Mouse (Mus musculus) T-helper 17 cell (primary cell): ENCODE results near the gene Asb6.

ENCODE experiments used
- in situ Hi-C, 2 experiments: fragments of 300-600 bp; cut with MboI, MseI; formaldehyde crosslinking; loops; 1 replicate in 1 of 2; 2 replicates in 1 of 2; pipeline ENCODE4 v1.15.1; 2025; ENCODE audit warnings: high pct_unique_total_duplicates in 2 of 2

Gene Asb6

GRCm38 (mm10) chr2:30834373-30835022 lies 4.4 kb upstream of the Asb6 start, which contains the start of gene Prrx2:
Prrx2 (plus strand) TSS chr2:30834972.
- in situ Hi-C loops = no loop called here

DNA sequence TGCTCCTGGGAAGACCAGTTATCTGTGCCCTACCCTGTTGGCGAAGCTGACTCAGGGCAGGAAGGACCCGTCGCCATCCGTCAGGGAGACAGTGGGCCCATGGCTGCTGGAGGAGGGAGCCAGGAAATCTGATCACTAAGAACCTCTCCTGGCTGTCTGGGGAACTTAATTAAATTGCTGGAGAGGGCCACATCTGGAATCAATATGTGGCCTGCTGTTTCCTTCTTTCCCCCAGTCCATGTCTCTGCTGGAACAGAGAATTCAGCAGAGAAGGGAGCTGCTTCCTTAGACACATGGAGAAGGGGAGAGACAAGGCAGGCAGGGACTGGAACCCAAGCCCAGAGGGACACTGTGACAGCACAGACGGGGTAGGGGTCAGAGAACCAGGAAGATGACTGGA lies 3.5 kb upstream of the Asb6 start:
- in situ Hi-C loops = no loop called here

- in situ Hi-C loops = loop anchor here in 1 of 2 experiments (5.0 to 10.0 kb wide), 2 partner anchors 103 to 765 kb away; no protein-coding TSS in a partner anchor
Observed at GRCm38 (mm10) chr2:30829315-30829714, 818 bp downstream of the Asb6 start.

DNA sequence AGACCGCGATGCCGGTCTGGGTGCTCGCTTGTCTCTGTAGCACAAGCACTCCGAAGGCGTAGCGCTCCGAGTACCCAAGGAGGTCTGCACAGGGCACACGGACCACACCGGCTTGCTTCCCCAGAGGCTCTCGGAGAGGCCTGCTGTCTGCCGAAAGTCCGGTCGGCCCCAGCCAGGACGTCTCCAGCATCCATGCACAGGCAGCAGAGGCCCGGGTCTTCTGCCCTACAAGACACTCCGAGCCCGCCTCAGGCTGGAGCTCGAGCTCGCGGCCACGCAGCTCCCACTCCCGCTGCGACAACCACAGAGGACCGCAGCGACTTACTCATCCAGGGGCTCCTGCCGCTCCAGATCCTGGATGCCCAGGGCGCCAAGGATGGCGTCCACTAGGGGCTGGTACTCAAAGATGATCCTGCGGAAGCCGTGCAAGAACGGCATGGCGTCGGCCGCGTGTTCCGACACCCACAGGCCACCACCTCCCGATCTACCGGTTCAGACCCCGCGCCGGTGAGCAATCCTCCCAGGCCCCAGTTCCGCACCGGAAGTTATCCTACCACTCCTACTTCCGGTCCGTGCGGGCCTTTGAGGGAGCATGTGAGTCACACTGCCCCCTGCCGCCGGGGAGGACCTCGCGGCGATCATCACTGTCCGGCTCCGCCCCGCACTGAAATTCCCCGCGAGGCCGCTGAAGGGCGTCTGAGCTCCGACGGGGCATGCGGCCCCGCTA lies 2.2 kb downstream of the Asb6 start:
- in situ Hi-C loops = loop anchor here in 1 of 2 experiments (5.0 to 10.0 kb wide), 2 partner anchors 104 to 763 kb away; no protein-coding TSS in a partner anchor

GRCm38 (mm10) chr2:30826825-30827748 lies 3.0 kb downstream of the Asb6 start:
- in situ Hi-C loops = loop anchor here in 1 of 2 experiments (5.0 to 10.0 kb wide), 2 partner anchors 105 to 762 kb away; no protein-coding TSS in a partner anchor

DNA sequence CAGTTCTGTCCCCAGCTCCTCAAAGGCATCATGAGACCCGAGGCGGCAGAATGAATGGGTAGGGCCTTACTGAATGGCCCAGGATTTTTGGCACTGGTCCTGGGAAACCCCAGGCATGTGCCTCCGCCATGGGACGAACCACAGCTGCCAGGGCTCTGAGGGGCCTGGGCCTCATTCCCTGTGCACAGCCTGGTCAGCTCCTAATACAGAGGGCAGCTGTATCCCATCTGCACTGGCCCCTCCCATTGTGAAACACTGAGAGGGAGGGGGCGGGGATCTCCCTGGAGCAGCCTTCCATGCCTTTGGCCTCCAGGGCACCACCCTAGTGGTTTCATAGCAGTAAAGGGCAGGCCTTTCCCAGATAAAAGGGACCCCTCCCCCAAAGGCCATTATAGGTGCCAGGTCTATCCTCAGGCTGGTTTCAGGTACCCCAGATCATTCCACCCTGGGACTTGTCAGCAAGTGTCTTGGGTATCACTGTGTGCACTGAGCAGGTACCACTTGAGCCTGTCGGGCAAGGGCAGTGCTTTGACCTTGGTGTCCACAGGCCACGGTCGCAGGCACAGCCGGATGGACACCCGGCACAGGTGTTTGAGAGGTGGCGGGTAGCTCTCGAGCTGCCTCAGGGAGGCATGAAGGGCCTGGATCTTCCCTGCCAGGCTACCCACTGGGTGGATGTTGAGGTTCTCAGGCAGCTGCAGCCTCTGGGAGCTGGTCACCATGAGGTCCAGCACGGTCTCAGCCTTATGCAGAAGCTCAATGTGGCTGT lies 6.6 kb downstream of the Asb6 start:
- in situ Hi-C loops = loop anchor here in 1 of 2 experiments (10.0 kb wide), 1 partner anchor 759 kb away; no protein-coding TSS in a partner anchor

GRCm38 (mm10) chr2:30822460-30822859 lies 7.7 kb downstream of the Asb6 start:
- in situ Hi-C loops = loop anchor here in 1 of 2 experiments (10.0 kb wide), 1 partner anchor 758 kb away; no protein-coding TSS in a partner anchor

GRCm38 (mm10) chr2:30821073-30821472 lies 9.1 kb downstream of the Asb6 start:
- in situ Hi-C loops = loop anchor here in 1 of 2 experiments (10.0 kb wide), 1 partner anchor 756 kb away; no protein-coding TSS in a partner anchor

DNA sequence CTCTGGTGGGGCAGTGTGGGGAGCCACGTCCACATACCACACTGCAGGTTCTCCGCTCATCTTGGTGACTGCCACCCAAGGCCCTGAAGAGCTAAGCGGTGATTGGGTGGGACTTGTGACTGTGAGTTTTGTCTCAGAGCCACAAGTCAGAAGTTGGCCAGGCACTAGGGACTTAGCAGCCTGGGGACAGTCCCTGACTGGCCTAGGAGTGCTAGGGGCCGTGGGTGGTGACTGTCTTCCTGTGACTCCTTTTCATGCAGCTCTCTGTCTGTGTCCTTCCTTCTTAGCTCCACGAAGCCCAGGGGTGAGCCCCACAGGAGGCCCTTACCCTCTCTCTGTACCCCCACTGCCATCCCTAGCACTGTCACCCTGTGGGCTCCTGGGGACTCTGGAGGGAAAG lies 10.3 kb downstream of the Asb6 start:
- in situ Hi-C loops = loop anchor here in 1 of 2 experiments (10.0 kb wide), 1 partner anchor 755 kb away; no protein-coding TSS in a partner anchor

DNA sequence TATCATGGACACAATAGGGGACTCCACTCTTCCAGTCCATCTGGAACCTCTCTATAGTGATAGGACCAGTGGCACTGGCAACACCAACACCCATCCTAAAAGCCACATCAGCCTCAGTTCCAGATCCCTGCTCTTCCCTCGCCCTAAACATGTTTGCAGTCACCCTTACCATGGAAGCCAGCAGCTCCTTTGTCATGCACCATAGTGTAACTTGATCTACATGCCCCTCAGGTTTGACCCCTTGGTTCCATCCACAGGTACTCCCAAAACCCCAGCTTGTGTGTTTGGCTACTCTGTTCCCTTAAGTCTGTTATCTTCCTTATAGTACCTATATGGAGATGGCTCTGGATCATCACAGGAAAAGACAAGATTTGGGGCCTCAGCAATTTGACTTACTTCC lies 13.8 kb downstream of the Asb6 start:
- in situ Hi-C loops = no loop called here

GRCm38 (mm10) chr2:30810573-30810972 lies 19.6 kb downstream of the Asb6 start:
- in situ Hi-C loops = no loop called here

- in situ Hi-C loops = loop anchor here in 1 of 2 experiments (10.0 kb wide), 1 partner anchor 765 kb away; the partner anchor contains the start of gene Wdr34
Observed at GRCm38 (mm10) chr2:30809503-30809902, 20.6 kb downstream of the Asb6 start.

DNA sequence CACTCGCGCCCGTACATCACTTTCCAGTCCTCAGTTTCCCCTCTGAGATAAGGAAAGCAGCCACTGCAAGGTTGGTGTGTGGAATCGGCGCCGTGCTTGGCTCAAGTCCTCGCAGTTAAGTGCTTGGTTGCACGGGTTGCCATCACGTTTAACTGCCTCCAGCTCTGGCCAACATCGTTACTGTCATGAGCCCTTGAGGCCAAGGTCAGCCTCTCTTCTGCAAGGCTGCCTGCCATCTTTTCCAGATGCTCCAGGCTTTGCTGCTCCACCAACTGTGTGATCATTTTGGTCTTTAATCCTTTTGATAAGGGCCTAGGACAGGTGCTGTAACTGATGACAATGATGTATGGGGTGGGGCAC lies 21.9 kb downstream of the Asb6 start:
- in situ Hi-C loops = loop anchor here in 1 of 2 experiments (10.0 kb wide), 1 partner anchor 763 kb away; the partner anchor contains the start of gene Wdr34

GRCm38 (mm10) chr2:30807648-30808295 lies 22.4 kb downstream of the Asb6 start, which contains the start of gene Ntmt1:
Ntmt1 (plus strand) TSS chr2:30807826.
- in situ Hi-C loops = loop anchor here in 1 of 2 experiments (10.0 kb wide), 1 partner anchor 763 kb away; the partner anchor contains the start of gene Wdr34

GRCm38 (mm10) chr2:30807147-30807647 lies 22.9 kb downstream of the Asb6 start:
- in situ Hi-C loops = loop anchor here in 1 of 2 experiments (10.0 kb wide), 1 partner anchor 762 kb away; the partner anchor contains the start of gene Wdr34

DNA sequence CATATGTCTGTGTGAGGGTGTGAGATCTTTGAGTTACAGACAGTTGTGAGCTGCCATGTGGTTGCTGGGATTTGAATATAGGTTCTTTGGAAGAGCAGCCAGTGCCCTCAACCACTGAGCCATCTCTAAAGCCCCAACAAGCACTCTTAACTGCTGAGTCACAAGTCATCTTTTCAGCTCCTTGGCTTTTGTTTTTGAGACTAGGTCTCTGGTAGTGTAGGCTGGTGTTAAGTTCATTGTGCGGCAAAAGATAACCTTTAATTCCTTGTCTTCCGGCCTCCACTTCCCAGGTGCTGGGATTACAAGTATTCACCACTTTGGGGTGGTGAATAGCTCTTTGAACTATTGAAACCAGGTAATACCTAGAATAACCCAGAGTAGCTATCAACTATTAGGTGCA lies 24.1 kb downstream of the Asb6 start:
- in situ Hi-C loops = loop anchor here in 1 of 2 experiments (10.0 kb wide), 1 partner anchor 761 kb away; the partner anchor contains the start of gene Wdr34

DNA sequence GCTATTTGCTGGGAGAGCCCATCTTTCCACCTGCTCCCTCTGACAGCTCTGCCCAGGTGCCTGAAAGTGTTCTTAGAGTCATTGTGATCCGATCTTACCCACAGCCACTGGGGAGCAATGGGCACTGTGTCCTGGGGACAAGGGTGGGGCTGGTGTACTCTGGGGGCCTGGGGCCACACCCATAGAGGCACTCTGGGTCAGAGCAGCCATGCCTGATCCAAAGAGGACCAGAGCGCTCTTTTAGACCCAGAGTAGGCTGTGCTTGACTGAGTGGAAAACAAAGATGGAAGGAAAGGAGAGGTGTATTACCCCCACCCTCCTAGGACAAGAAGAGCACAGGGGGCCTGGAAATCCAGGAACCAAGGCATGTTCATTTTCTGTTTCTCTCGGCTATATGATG lies 26.5 kb downstream of the Asb6 start, which contains the start of gene 1700001O22Rik:
Gene 1700001O22Rik, minus strand, starts transcription at position 58 of the 400 bp plus-strand sequence.
- in situ Hi-C loops = loop anchor here in 1 of 2 experiments (10.0 kb wide), 1 partner anchor 759 kb away; the partner anchor contains the start of gene Wdr34

GRCm38 (mm10) chr2:30801067-30801852 lies 28.9 kb downstream of the Asb6 start:
- in situ Hi-C loops = loop anchor here in 1 of 2 experiments (10.0 kb wide), 1 partner anchor 756 kb away; the partner anchor contains the start of gene Wdr34
